Mouse (Mus musculus): ENCODE measurements at regions not wholly inside any gene's neighbourhood (a gene's known extent, or its start where the extent isn't known, plus 50 kb on each side); places are given as distances from the start of the nearest gene placed in this dataset.

DNA sequence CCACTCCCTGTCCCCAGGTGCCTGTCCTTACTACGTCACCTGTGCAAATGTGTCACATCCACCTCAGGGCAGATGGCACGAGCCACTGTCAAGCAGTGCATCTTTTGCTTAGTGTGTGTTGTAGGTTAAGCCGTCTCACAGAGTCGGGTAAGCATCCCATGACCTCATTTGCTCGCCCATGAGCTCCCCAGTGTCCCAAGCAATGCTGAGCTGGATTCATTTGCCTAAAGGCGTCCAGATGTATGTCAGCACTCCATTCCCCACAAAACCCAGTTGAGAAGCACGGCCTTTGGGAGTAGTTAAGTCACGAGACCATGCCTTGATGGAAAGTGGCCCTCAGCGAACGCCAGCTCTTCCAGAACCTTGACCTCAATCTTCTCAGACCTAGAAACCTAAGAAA is 242.7 kb upstream of the Sulf2 start:
- TF ChIP-seq CTCF (IDR thresholded peaks at IDR 0.05) (no peak), POLR2A (IDR thresholded peaks at IDR 0.05; ENCODE audit: insufficient read depth, low read depth, low read length) (no peak), EP300 (IDR thresholded peaks at IDR 0.05; ENCODE audit: insufficient read depth, low read depth, low read length) (no peak)

Measured in heart, adult 2 months (tissue).